Mouse (Mus musculus): ENCODE results near the gene Mpig6b. TPM values are rescaled to one million over a fixed set of nuclear protein-coding genes. Genes with fewer than 3 reads are reported as not detected.

Gene Mpig6b
- polyA plus RNA-seq, 1 experiment = not detected

GRCm38 (mm10) chr17:35024261-35024660 lies 41.7 kb downstream of the Mpig6b start:
- H3K4me1 ChIP-seq (ENCODE audit: control insufficient read depth, insufficient read depth, insufficient read length, low read length) = peaks cover 3% of the 10 kb centered on the region; the same call in 1 of the 2 replicates
- H3K4me3 ChIP-seq (ENCODE audit: insufficient read depth, low read depth, low read length) = no peak overlapping the region
- no peak overlapping the region for H3K27ac ChIP-seq (replicated peaks; ENCODE audit: low read depth, low read length)

DNA sequence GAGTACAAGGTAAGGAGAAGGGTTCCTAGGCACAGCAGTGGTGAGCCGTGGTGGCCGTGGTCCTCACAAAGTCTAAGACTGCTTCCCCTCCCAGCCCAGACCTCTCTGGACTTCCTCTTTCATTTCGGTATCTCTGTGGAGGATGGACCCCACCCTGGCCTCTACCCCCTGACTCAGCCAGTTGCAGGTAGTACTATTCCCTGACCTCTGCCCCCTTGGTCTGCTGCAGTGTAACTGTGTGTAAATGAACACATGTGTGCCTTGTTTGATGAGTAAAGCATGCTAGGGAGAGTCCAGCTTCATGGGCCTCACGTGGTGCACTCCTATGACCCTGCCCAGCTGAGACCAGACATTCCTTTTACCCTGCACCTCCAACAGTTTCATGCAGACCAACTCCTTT lies 42.2 kb downstream of the Mpig6b start:
- no peak overlapping the region for H3K27ac ChIP-seq (replicated peaks; ENCODE audit: low read depth, low read length)
- H3K4me1 ChIP-seq (ENCODE audit: control insufficient read depth, insufficient read depth, insufficient read length, low read length) = peaks cover 3% of the 10 kb centered on the region; the same call in 1 of the 2 replicates
- no peak overlapping the region for H3K4me3 ChIP-seq (ENCODE audit: insufficient read depth, low read depth, low read length)

GRCm38 (mm10) chr17:35023221-35023620 lies 42.8 kb downstream of the Mpig6b start:
- Histone ChIP-seq H3K27ac (replicated peaks; ENCODE audit: low read depth, low read length) (no peak overlapping the region; the same call in 1 of the 2 replicates), H3K4me1 (ENCODE audit: control insufficient read depth, insufficient read depth, insufficient read length, low read length) (peaks cover 3% of the 10 kb centered on the region; the same call in 1 of the 2 replicates), H3K4me3 (ENCODE audit: insufficient read depth, low read depth, low read length) (no peak overlapping the region)

GRCm38 (mm10) chr17:35022541-35023060 lies 43.4 kb downstream of the Mpig6b start:
- Histone ChIP-seq H3K27ac (replicated peaks; ENCODE audit: low read depth, low read length) (peak overlapping the region; percentile 94), H3K4me3 (ENCODE audit: insufficient read depth, low read depth, low read length) (no peak overlapping the region), H3K4me1 (ENCODE audit: control insufficient read depth, insufficient read depth, insufficient read length, low read length) (peaks cover 3% of the 10 kb centered on the region; the same call in 1 of the 2 replicates)

GRCm38 (mm10) chr17:35021842-35022477 lies 44.0 kb downstream of the Mpig6b start:
- Histone ChIP-seq H3K4me3 (ENCODE audit: insufficient read depth, low read depth, low read length) (peak overlapping the region; percentile 42; the same call in 1 of the 2 replicates), H3K4me1 (ENCODE audit: control insufficient read depth, insufficient read depth, insufficient read length, low read length) (peaks cover 3% of the 10 kb centered on the region; the same call in 1 of the 2 replicates), H3K27ac (replicated peaks; ENCODE audit: low read depth, low read length) (peak overlapping the region; percentile 94)

- peak overlapping the region; percentile 42 for H3K4me3 ChIP-seq (ENCODE audit: insufficient read depth, low read depth, low read length)
These were observed 44.7 kb downstream of the Mpig6b start for GRCm38 (mm10) chr17:35021163-35021808.

DNA sequence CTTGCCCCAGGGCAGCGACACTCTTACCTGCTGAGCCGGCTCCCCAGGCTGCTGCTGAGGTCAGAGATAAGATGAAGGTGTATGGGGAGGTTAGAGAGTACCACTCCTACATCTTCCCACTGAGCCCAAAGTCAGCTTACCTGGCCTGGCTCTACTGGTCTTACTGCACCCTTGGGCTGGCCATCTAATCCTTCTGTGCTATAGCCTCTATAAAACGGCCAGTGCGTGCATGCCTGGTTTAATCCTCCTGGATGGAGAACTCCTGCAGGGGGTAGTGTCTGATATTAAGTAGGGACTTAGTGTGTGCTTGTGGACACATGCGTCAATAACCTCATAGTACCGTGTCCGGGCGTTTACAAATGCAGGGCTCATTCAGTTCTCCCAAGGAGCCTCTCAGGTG lies 45.4 kb downstream of the Mpig6b start:
- Histone ChIP-seq H3K4me1 (ENCODE audit: control insufficient read depth, insufficient read depth, insufficient read length, low read length) (peaks cover 3% of the 10 kb centered on the region; the same call in 1 of the 2 replicates), H3K27ac (replicated peaks; ENCODE audit: low read depth, low read length) (no peak overlapping the region), H3K4me3 (ENCODE audit: insufficient read depth, low read depth, low read length) (no peak overlapping the region)

More at GRCm38 (mm10) chr17:35021163-35021808, 44.7 kb downstream of the Mpig6b start:
- Histone ChIP-seq H3K27ac (replicated peaks; ENCODE audit: low read depth, low read length) (peak overlapping the region; percentile 94), H3K4me1 (ENCODE audit: control insufficient read depth, insufficient read depth, insufficient read length, low read length) (peaks cover 3% of the 10 kb centered on the region; the same call in 1 of the 2 replicates)

GRCm38 (mm10) chr17:35019894-35020293 lies 46.1 kb downstream of the Mpig6b start:
- H3K27ac ChIP-seq (replicated peaks; ENCODE audit: low read depth, low read length) = no peak overlapping the region
- H3K4me3 ChIP-seq (ENCODE audit: insufficient read depth, low read depth, low read length) = no peak overlapping the region
- peaks cover 3% of the 10 kb centered on the region; the same call in 1 of the 2 replicates for H3K4me1 ChIP-seq (ENCODE audit: control insufficient read depth, insufficient read depth, insufficient read length, low read length)

DNA sequence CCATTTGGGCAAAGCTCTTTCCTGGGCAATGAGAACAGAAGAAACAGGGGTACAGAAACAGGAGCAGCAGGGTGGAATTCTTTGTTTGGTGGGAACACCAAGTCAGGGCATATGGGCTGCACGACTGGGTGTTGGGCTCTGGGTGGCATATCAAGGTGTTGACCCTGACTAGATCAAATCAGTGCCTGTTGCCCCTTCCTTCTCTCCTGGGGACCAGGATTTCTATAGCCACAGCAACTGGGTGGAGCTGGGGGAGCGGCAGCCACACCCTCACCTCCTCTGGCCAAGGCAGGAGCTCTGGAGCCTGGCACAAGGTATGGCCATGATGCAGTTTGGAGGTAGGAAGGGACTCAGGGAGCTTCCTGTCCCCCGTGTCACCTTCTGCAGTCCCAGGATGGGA lies 47.8 kb downstream of the Mpig6b start:
- Histone ChIP-seq H3K27ac (replicated peaks; ENCODE audit: low read depth, low read length) (no peak overlapping the region), H3K4me1 (ENCODE audit: control insufficient read depth, insufficient read depth, insufficient read length, low read length) (peaks cover 3% of the 10 kb centered on the region; the same call in 1 of the 2 replicates), H3K4me3 (ENCODE audit: insufficient read depth, low read depth, low read length) (no peak overlapping the region)

DNA sequence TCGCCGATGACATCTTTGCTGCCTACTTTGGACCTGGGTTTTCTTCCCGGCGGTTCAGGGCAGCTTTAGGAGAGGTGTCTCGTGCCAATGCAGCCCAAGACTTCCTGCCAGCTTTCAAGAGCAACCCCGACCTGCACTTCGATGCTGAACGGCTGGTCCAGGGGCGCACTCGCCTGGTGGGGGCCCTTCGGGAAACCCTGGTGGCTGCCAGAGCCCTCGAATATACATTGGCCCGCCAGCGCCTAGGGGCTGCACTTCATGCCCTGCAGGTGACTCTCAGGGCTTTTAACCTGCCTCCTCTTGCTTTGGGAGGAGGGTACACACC lies 48.3 kb downstream of the Mpig6b start:
- no peak overlapping the region for H3K4me3 ChIP-seq (ENCODE audit: insufficient read depth, low read depth, low read length)
- peaks cover 2% of the 10 kb centered on the region; the same call in 1 of the 2 replicates for H3K4me1 ChIP-seq (ENCODE audit: control insufficient read depth, insufficient read depth, insufficient read length, low read length)
- no peak overlapping the region for H3K27ac ChIP-seq (replicated peaks; ENCODE audit: low read depth, low read length)

- no peaks in the 10 kb centered on the region for H3K4me1 ChIP-seq (ENCODE audit: control insufficient read depth, insufficient read depth, insufficient read length, low read length)
- no peak overlapping the region for H3K27ac ChIP-seq (replicated peaks; ENCODE audit: low read depth, low read length)
These were observed 48.9 kb downstream of the Mpig6b start for GRCm38 (mm10) chr17:35016791-35017705.

GRCm38 (mm10) chr17:35016376-35016775 lies 49.6 kb downstream of the Mpig6b start, which contains the start of gene Vwa7:
Gene Vwa7, plus strand, starts transcription at chr17:35016579.
- H3K27ac ChIP-seq (replicated peaks; ENCODE audit: low read depth, low read length) = no peak within 1 kb of the TSS

More at GRCm38 (mm10) chr17:35016791-35017705, 48.9 kb downstream of the Mpig6b start:
- H3K4me3 ChIP-seq (ENCODE audit: insufficient read depth, low read depth, low read length) = no peak overlapping the region

GRCm38 (mm10) chr17:35015296-35015695 lies 50.7 kb downstream of the Mpig6b start:
- Histone ChIP-seq H3K27ac (replicated peaks; ENCODE audit: low read depth, low read length) (no peak overlapping the region), H3K4me1 (ENCODE audit: control insufficient read depth, insufficient read depth, insufficient read length, low read length) (no peaks in the 10 kb centered on the region), H3K4me3 (ENCODE audit: insufficient read depth, low read depth, low read length) (no peak overlapping the region)

More at GRCm38 (mm10) chr17:35016376-35016775, 49.6 kb downstream of the Mpig6b start, which contains the start of gene Vwa7:
- Histone ChIP-seq H3K4me3 (ENCODE audit: insufficient read depth, low read depth, low read length) (no peak within 1 kb of the TSS), H3K4me1 (ENCODE audit: control insufficient read depth, insufficient read depth, insufficient read length, low read length) (no peaks in the 10 kb centered on the region)

DNA sequence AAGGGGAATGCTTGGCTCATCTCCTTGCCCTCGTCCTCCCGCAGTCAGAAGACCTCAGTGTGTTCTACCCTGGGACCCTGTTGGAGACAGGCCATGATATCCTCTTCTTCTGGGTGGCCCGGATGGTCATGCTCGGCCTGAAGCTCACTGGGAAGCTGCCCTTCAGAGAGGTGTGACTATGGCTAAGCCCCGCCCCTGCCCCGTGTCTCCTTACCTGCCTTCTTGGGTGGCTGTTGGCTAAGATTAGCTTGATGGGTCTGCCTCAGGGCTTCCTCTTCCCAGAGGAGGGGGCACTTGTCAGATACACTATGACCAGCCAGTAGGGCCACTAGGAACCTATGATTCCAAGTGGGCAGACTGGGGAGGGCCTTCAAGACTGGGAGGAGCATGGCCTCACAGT lies 52.8 kb downstream of the Mpig6b start:
- Histone ChIP-seq H3K27ac (replicated peaks; ENCODE audit: low read depth, low read length) (no peak overlapping the region), H3K4me3 (ENCODE audit: insufficient read depth, low read depth, low read length) (no peak overlapping the region), H3K4me1 (ENCODE audit: control insufficient read depth, insufficient read depth, insufficient read length, low read length) (no peaks in the 10 kb centered on the region)
